Mouse (Mus musculus): ENCODE results near the gene Spata2l. TPM values are rescaled to one million over a fixed set of nuclear protein-coding genes. Genes with fewer than 3 reads are reported as not detected.

The Spata2l gene
- polyA plus RNA-seq, 1 experiment from 2014 or later: 2.8 TPM

DNA sequence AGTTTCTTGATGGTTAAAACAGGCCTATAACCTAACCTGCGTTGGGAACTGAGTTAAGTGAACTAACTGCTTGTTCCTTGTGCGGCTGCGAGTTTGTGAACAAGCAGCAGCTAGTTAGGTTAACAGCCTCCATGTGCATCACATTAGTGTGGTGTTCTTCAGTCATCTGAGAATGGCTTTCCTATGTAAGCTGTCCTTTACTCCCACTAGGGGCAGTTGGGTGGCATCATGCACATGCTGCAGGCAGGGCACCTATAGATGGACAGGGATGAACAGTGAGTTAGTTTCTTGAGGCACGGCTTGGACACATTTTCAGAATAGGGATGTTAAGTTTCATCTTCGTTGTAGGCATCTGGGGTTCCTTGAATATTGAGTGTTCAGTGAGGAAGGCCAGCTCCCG, 19.1 kb upstream of the Spata2l start:
- Histone ChIP-seq H3K79me2 (ENCODE audit: inconsistent target) (peaks cover 25% of the 10 kb centered on the region; the same call in 1 of the 2 replicates), H3K27ac (no peak overlapping the region; the same call in 1 of the 2 replicates), H3K4me3 (ENCODE audit: inconsistent target) (peak overlapping the region; percentile 56), H3K36me3 (ENCODE audit: inconsistent target) (peaks cover 44% of the 10 kb centered on the region)
- WGBS (ENCODE audit: missing documents): 58% methylated on average over 6 of the region's 6 CpGs

DNA sequence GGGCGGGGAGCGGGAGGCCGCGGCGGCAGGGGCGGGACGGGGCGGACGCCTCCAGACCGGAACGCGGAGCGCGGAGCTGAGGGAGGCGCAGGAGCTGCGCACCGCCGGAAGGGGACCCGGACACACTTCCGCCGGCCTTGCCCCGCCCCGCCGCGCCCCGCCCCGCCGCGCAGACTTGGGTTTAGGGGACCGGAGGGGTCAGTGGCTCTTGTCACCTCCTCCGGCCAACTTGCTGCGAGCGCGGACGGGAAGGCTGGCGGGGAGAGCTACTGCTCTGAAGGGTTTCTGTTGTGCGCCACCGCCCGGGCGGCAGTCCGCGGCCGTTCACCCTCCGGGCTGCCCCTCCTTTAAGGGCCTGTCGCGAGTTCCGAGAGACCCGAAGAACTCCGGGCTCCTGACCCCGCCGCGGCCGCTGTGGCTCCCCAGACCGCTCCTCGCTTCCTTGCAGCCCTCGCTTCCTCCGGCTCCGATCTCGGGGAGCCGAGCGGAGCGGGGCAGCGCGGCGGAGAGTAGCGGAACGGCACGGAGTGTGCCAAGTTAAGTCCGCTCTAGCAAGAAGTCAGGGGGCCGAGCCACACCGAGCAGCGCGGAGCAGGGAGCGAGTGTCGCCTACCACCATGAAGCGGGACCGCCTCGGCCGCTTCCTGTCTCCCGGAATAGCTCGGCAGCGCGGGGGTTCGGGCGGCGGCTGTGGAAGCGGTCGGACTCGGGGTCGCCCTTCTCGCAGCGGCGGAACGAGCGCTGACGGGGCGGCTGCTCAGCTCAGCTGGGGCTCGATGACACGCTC, 18.3 kb upstream of the Spata2l start, which contains the start of the genes Zfp276 and Vps9d1:
Gene Zfp276, plus strand, starts transcription at position 97 of the 787 bp plus-strand sequence.
Gene Vps9d1, minus strand, starts transcription at position 250 of the 787 bp plus-strand sequence.
- peak within 1 kb of the TSS; percentile 56 for H3K4me3 ChIP-seq (ENCODE audit: inconsistent target)
- H3K79me2 ChIP-seq (ENCODE audit: inconsistent target): peaks cover 25% of the 10 kb centered on the region; the same call in 1 of the 2 replicates
- H3K36me3 ChIP-seq (ENCODE audit: inconsistent target): peaks cover 35% of the 10 kb centered on the region
- WGBS (ENCODE audit: missing documents): under 1% methylated on average over 78 of the region's 99 CpGs
- H3K27ac ChIP-seq: peak within 1 kb of the TSS; percentile 61

DNA sequence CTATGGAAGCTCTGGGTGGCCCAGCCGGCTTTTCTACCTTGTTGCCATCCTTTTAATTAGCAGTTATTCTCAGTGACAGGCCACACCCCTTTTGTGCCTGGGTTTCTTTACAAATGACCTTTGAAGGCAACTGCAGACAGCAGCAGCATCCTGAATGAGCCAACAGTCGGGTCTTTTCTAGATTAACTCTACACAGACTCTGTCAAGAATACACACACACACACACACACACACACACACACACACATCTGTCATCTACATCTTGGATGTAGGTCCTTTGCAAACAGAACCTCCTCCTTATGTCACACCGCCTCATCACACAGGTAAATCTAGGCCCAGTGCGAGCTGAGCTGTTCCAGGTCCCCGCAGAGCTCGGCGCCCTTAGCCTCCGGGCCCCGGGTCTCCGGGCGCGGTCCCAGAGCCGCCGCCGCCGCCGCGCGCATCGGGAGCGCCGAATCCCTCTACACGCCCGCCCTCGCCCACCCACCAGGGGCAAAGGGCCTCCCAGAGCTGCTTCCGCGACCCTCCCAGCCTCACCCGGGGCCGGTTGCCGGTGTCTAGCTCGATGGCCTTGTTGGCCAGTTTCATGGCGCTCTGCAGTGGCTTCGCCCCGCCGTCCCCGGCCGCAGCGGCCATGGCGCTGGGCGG, 17.5 kb upstream of the Spata2l start:
- peaks cover 25% of the 10 kb centered on the region; the same call in 1 of the 2 replicates for H3K79me2 ChIP-seq (ENCODE audit: inconsistent target)
- under 1% methylated on average over 38 of the region's 40 CpGs for WGBS (ENCODE audit: missing documents)
- H3K4me3 ChIP-seq (ENCODE audit: inconsistent target): peak overlapping the region; percentile 51
- peaks cover 28% of the 10 kb centered on the region for H3K36me3 ChIP-seq (ENCODE audit: inconsistent target)
- H3K27ac ChIP-seq: peak overlapping the region; percentile 61

GRCm38 (mm10) chr8:123252925-123253324, 16.9 kb upstream of the Spata2l start:
- WGBS (ENCODE audit: missing documents): 31% methylated on average over 4 of the region's 4 CpGs
- H3K27ac ChIP-seq: peak overlapping the region; percentile 61
- peaks cover 25% of the 10 kb centered on the region; the same call in 1 of the 2 replicates for H3K79me2 ChIP-seq (ENCODE audit: inconsistent target)
- H3K36me3 ChIP-seq (ENCODE audit: inconsistent target): peaks cover 24% of the 10 kb centered on the region
- H3K4me3 ChIP-seq (ENCODE audit: inconsistent target): peak overlapping the region; percentile 51

DNA sequence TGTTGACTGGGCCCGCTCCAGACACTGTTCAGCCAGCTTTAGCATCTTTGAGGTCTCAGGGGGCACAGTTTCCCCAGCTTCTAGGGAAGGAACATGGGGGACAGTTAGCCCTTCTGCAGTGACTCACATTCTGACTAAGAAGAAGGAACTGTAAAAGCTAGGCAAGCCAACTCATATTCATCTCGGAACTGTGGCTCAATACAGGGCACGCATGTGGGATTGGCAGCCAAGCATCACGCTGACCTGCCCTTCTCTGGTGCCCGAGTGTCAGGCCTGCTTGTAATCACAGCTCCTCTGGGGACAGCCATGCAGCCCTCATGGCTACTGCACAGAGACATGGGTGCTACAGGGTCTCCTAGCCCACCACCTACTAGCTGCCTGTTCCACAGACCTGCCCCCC, 14.9 kb upstream of the Spata2l start:
- Histone ChIP-seq H3K27ac (0 out of 2 replicates have a peak overlapping the region, but pooled peaks have one; percentile 12), H3K79me2 (ENCODE audit: inconsistent target) (peaks cover 20% of the 10 kb centered on the region; the same call in 1 of the 2 replicates), H3K36me3 (ENCODE audit: inconsistent target) (peaks cover 28% of the 10 kb centered on the region), H3K4me3 (ENCODE audit: inconsistent target) (no peak overlapping the region)
- 68% methylated on average over 5 of the region's 5 CpGs for WGBS (ENCODE audit: missing documents)

DNA sequence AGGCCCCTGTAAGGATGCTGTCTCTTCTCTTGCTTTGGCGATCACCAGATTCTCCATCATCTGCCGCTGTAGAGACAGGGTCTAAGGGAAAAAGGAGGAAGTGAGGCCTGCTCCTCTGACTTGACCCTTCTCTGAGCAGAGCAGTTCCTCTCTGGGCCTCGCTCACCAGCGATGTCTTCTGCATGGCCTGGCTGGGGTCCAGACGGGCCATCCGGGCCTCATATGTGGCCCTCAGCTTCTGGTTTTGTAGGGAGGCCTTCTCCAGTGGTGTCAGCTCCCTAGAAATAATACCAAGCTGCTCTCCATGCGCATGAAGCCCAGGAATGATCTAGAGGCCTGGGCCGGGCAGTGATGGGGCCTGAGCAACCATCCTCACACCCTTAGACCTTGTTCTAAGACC, 12.6 kb upstream of the Spata2l start:
- peak overlapping the region; percentile 35 for H3K27ac ChIP-seq
- peaks cover 49% of the 10 kb centered on the region for H3K36me3 ChIP-seq (ENCODE audit: inconsistent target)
- peaks cover 8% of the 10 kb centered on the region; the same call in 1 of the 2 replicates for H3K79me2 ChIP-seq (ENCODE audit: inconsistent target)
- 26% methylated on average over 8 of the region's 8 CpGs for WGBS (ENCODE audit: missing documents)
- no peak overlapping the region for H3K4me3 ChIP-seq (ENCODE audit: inconsistent target)

DNA sequence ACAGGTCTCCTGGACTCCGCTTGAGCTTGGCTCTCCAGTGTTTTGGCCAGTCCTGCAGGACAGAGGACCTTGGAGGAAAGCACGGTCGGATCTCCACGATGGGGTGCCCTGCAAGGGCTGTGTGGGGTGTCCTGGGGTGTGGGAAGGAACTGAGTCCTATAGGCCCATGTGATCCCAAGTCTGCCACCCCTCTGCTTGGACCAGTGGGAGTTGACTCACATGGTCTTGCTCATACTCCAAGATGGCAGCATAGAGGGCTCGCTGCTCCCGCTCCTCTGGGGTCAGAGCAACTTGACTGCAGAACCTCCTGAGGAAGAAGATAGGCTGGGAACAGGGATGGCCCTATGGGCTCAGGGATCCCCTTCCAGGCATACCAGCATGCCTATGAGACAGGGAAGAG, 11.7 kb upstream of the Spata2l start:
- H3K27ac ChIP-seq: no peak overlapping the region
- H3K36me3 ChIP-seq (ENCODE audit: inconsistent target): peaks cover 56% of the 10 kb centered on the region
- 96% methylated on average over 6 of the region's 6 CpGs for WGBS (ENCODE audit: missing documents)
- H3K4me3 ChIP-seq (ENCODE audit: inconsistent target): no peak overlapping the region
- peaks cover 8% of the 10 kb centered on the region; the same call in 1 of the 2 replicates for H3K79me2 ChIP-seq (ENCODE audit: inconsistent target)

DNA sequence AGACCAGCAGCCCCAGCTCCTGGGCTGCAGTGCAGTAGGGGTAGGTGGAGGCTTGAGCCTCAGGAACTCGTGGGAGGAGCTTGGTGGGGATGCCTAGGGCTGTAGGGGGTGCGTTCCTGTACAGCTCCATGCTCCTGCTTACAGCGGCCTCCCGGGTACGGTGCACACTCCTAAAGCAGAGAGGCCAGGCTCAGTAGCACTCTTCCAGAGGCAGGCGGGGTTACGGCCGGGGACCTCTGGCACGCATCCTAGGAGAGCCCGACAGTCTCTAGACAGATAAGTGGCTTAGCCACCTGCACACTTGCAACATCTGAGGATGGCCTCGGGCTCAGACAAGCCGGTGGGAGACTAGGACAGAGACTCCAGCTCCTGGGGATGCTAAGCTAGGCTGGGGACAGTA, 9.5 kb upstream of the Spata2l start:
- 97% methylated on average over 12 of the region's 12 CpGs for WGBS (ENCODE audit: missing documents)
- H3K36me3 ChIP-seq (ENCODE audit: inconsistent target): peaks cover 67% of the 10 kb centered on the region
- H3K79me2 ChIP-seq (ENCODE audit: inconsistent target): no peaks in the 10 kb centered on the region
- no peak overlapping the region for H3K27ac ChIP-seq
- no peak overlapping the region for H3K4me3 ChIP-seq (ENCODE audit: inconsistent target)

DNA sequence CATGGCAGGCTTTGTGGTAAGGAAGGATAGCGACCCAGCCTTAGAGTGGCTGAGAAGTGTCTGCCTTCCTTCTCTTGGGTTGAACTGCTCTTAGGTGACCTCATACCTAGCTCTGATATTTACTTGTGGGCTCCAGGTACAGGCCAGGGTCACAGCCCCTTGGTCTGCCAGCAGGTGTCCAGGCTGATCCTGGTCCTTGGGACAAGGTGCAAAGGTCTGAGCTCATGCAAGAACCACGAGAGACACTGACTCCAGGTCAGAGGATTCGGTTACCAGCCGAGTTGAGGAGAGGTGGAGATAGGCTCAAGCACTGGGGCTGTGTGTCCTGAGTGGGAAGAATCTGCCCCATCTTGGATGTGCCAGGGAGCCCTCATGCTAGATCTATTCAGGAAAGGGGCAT, 8.3 kb upstream of the Spata2l start:
- WGBS (ENCODE audit: missing documents): 90% methylated on average over 4 of the region's 4 CpGs
- H3K79me2 ChIP-seq (ENCODE audit: inconsistent target): no peaks in the 10 kb centered on the region
- H3K36me3 ChIP-seq (ENCODE audit: inconsistent target): peaks cover 63% of the 10 kb centered on the region
- no peak overlapping the region for H3K27ac ChIP-seq
- H3K4me3 ChIP-seq (ENCODE audit: inconsistent target): no peak overlapping the region

DNA sequence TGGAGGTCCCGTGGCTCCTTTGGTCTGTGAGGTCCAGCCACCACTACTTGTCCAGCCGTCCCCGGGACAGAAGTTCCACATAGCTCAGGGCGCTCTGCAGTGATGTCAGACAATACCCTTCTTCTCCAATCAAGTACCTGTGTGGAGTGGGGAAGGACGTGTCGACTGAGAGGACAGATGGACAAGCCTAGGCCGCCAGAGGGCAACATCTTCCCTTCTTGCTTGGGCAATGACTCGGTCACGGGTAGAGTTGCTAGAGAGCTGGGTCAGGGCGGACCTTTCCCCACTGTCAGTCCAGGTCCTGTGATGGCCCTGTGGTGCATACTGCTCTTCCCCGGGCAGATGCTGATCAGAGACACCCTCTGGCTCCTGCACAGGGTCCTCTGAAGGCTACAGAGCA, 7.0 kb upstream of the Spata2l start:
- no peak overlapping the region for H3K4me3 ChIP-seq (ENCODE audit: inconsistent target)
- 88% methylated on average over 11 of the region's 11 CpGs for WGBS (ENCODE audit: missing documents)
- peaks cover 62% of the 10 kb centered on the region for H3K36me3 ChIP-seq (ENCODE audit: inconsistent target)
- H3K79me2 ChIP-seq (ENCODE audit: inconsistent target): no peaks in the 10 kb centered on the region
- no peak overlapping the region for H3K27ac ChIP-seq

- H3K36me3 ChIP-seq (ENCODE audit: inconsistent target): peaks cover 54% of the 10 kb centered on the region
- WGBS (ENCODE audit: missing documents): 98% methylated on average over 7 of the region's 7 CpGs
- H3K4me3 ChIP-seq (ENCODE audit: inconsistent target): no peak overlapping the region
- no peak overlapping the region for H3K27ac ChIP-seq
- no peaks in the 10 kb centered on the region for H3K79me2 ChIP-seq (ENCODE audit: inconsistent target)
These were observed 6.3 kb upstream of the Spata2l start for GRCm38 (mm10) chr8:123242107-123242923.

DNA sequence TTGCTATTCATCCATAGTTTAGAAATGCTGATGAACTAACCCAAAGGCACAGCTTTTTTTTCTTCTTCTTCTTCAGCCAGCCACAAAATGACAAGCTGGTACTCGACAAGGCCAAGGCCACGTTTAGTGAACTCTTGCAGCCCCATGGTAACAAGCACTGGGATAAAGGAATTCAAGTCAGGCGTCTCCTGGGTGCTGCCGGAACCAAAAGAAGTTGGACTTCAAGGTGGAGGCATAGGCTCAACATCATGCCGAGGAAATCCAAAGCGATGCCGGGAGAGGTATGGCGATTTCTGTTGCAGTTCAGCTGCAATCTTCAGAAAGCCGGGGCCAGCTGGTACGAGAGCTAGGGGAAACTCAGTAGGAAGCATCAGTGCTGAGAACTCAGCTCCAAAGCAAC, 3.4 kb upstream of the Spata2l start:
- Histone ChIP-seq H3K27ac (no peak overlapping the region), H3K36me3 (ENCODE audit: inconsistent target) (peaks cover 26% of the 10 kb centered on the region; the same call in 1 of the 2 replicates), H3K4me3 (ENCODE audit: inconsistent target) (no peak overlapping the region), H3K79me2 (ENCODE audit: inconsistent target) (no peaks in the 10 kb centered on the region)
- WGBS (ENCODE audit: missing documents): 94% methylated on average over 10 of the region's 10 CpGs

DNA sequence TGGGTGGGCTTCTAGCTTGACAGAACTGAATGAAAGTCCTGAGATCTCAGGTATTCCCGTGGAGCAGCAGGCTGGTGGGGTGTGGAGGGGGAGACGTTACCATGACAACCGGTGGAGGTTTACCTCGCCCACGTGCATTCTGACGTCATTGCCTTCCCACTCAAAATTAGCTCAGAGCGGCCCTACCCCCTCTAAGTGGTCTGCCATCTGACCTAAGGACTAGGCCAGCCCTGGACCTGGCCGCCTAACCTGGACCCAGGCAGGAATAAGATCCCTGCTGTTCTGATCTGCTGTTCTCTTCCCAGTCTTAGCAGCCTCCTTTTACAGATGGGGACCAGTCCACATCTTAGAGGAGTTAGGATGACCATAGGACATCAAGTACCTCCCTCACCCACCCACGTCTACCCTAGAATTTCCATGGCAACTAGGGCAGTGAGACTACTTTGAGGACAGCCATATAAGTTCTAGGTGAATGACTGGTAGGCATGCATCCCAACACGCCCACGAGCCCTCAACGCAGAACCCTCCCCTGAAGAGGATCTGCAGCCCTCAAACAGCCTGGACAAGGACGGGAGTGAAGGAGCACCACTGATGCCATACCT, 1.0 kb downstream of the Spata2l start:
- H3K79me2 ChIP-seq (ENCODE audit: inconsistent target): no peaks in the 10 kb centered on the region
- H3K36me3 ChIP-seq (ENCODE audit: inconsistent target): no peaks in the 10 kb centered on the region
- H3K4me3 ChIP-seq (ENCODE audit: inconsistent target): no peak overlapping the region
- WGBS (ENCODE audit: missing documents): 46% methylated on average over 11 of the region's 13 CpGs
- no peak overlapping the region for H3K27ac ChIP-seq

GRCm38 (mm10) chr8:123233760-123234159, 2.3 kb downstream of the Spata2l start:
- Histone ChIP-seq H3K36me3 (ENCODE audit: inconsistent target) (no peaks in the 10 kb centered on the region), H3K79me2 (ENCODE audit: inconsistent target) (no peaks in the 10 kb centered on the region), H3K27ac (no peak overlapping the region), H3K4me3 (ENCODE audit: inconsistent target) (no peak overlapping the region)
- 95% methylated on average over 10 of the region's 11 CpGs for WGBS (ENCODE audit: missing documents)

Measured in macrophage (primary cell).